Mouse (Mus musculus) ES-E14 (cell line): ENCODE results near the gene Olfr576. TPM values are rescaled to one million over a fixed set of nuclear protein-coding genes. Genes with fewer than 3 reads are reported as not detected.

ENCODE experiments used
- DNase-seq: peaks from one replicate; pipeline ENCODE4 v3.0.0-alpha.2; 2013; ENCODE audit warnings: low read depth, low spot score
- H3K27ac ChIP-seq: 2 replicates; pipeline ENCODE4 v1.5.1; 2012; ENCODE audit warnings: low read depth, mild to moderate bottlenecking, low read length, moderate library complexity, mixed read lengths; ENCODE audit not compliant: poor library complexity, insufficient read depth, severe bottlenecking
- H3K36me3 ChIP-seq: 2 replicates; pipeline ENCODE4 v1.6.1; 2012; ENCODE audit warnings: mild to moderate bottlenecking, low read length, moderate library complexity, mixed read lengths; ENCODE audit not compliant: control insufficient read depth, poor library complexity, insufficient read depth, severe bottlenecking
- H3K4me1 ChIP-seq, 2 experiments: fragments of 150-350 bp in 1 of 2; sonication (generic) in 1 of 2; 2 replicates each; pipeline ENCODE4 v1.6.1; 2012; ENCODE audit warnings: low read length in 2 of 2, mild to moderate bottlenecking in 1 of 2, mixed read lengths in 1 of 2; ENCODE audit not compliant: control insufficient read depth in 2 of 2, insufficient read depth in 2 of 2, poor library complexity in 1 of 2
- H3K4me3 ChIP-seq, 2 experiments: fragments of 150-350 bp in 1 of 2; sonication (generic) in 1 of 2; 2 replicates each; pipeline ENCODE4 v1.5.1; 2012; ENCODE audit warnings: low read length in 2 of 2, low read depth in 1 of 2, mild to moderate bottlenecking in 1 of 2, mixed read lengths in 1 of 2; ENCODE audit not compliant: insufficient read depth in 1 of 2, poor library complexity in 1 of 2, severe bottlenecking in 1 of 2
- H3K9ac ChIP-seq: 2 replicates; pipeline ENCODE4 v1.6.1; 2012; ENCODE audit warnings: low read depth, mild to moderate bottlenecking, low read length, mixed read lengths; ENCODE audit not compliant: poor library complexity, insufficient read depth, severe bottlenecking
- H3K9me3 ChIP-seq: fragments of 150-350 bp; sonication (generic); 2 replicates; pipeline ENCODE4 v1.6.1; 2012; ENCODE audit warnings: low read depth, mild to moderate bottlenecking, low read length; ENCODE audit not compliant: control insufficient read depth, insufficient read depth
- CHD2 ChIP-seq: IDR thresholded peaks from 2 replicates; pipeline ENCODE4 v1.6.1; 2014; ENCODE audit warnings: mild to moderate bottlenecking, low read depth, low read length, inconsistent platforms
- HCFC1 ChIP-seq: IDR thresholded peaks from 2 replicates; pipeline ENCODE4 v1.6.1; 2012; ENCODE audit warnings: low read length, inconsistent platforms, borderline replicate concordance; ENCODE audit not compliant: insufficient read depth
- MAFK ChIP-seq: IDR thresholded peaks from 2 replicates; pipeline ENCODE4 v1.6.1; 2014; ENCODE audit warnings: mild to moderate bottlenecking, low read depth, low read length, inconsistent platforms; ENCODE audit not compliant: insufficient read depth
- ZC3H11A ChIP-seq: IDR thresholded peaks from 2 replicates; pipeline ENCODE4 v1.6.1; 2012; ENCODE audit warnings: low read depth, mild to moderate bottlenecking, inconsistent platforms, low read length, borderline replicate concordance
- ZNF384 ChIP-seq: IDR thresholded peaks from 2 replicates; pipeline ENCODE4 v1.6.1; 2012; ENCODE audit warnings: low read depth, low read length, inconsistent platforms
- in situ Hi-C, 2 experiments: fragments of 600-800 bp; cut with MboI; formaldehyde crosslinking; loops; one replicate each; pipeline ENCODE4 v1.15.1; 2025; ENCODE audit warnings: low sequenced_read_pairs in 2 of 2, inconsistent platforms in 1 of 2; ENCODE audit not compliant: unreplicated experiment in 2 of 2
- total RNA-seq: library from RNA; depleted of rRNA; stranded (reverse); fragments of 300-350 nt; gene quantifications from 2 replicates; pipeline ENCODE4 v1.2.3, GENCODE M21; 2012; rRNA removed

Olfr576 gene
- total RNA-seq, 1 experiment, result not detected

DNA sequence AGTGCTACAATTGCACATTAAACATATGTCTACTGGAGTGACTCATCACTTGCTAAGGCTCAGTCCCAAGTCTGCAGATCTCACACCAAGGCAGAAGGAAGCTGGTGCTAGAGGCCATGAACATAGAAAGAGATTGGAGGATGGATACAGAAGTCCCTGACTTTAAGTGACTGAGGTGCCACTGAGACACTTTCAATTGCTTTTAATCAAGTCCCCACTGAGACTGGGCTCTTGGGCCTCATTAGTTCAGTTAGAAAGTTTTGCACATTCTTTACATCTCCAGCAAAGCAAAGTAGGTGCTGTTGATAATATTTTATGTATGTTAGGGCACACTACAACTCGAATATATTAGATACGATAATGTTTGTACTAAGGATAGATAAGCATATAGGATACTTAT, 13.4 kb downstream of the Olfr576 start, which contains the start of gene Olfr577:
Gene Olfr577 (minus strand): TSS at position 101 of the 400 bp plus-strand sequence.
- in situ Hi-C loops, result no loop called here
- no peak for DNase-seq
- H3K9me3 ChIP-seq, result no peaks in the 10 kb centered on the region
- no peak within 1 kb of the TSS for H3K27ac ChIP-seq
- no peak for TF ChIP-seq ZNF384
- no peak for TF ChIP-seq ZC3H11A
- no peak for TF ChIP-seq MAFK
- TF ChIP-seq CHD2, result no peak
- no peak for TF ChIP-seq HCFC1
- no peak within 1 kb of the TSS for H3K4me3 ChIP-seq
- H3K4me1 ChIP-seq, result no peaks in the 10 kb centered on the region
- H3K9ac ChIP-seq, result no peak within 1 kb of the TSS
- H3K36me3 ChIP-seq, result no peaks in the 10 kb centered on the region

GRCm38 (mm10) chr7:102989224-102989623, 26.8 kb downstream of the Olfr576 start, which contains the start of gene Olfr578:
Gene Olfr578, minus strand, starts transcription at chr7:102989324.
- Histone ChIP-seq H3K36me3 (no peaks in the 10 kb centered on the region), H3K4me1 (no peaks in the 10 kb centered on the region), H3K27ac (no peak within 1 kb of the TSS), H3K9me3 (no peaks in the 10 kb centered on the region), H3K9ac (no peak within 1 kb of the TSS), H3K4me3 (no peak within 1 kb of the TSS)
- in situ Hi-C loops, result no loop called here
- DNase-seq, result no peak
- TF ChIP-seq CHD2 (no peak), ZC3H11A (no peak), HCFC1 (no peak), ZNF384 (no peak), MAFK (no peak)

Other genes with a start within 250 kb of the Olfr576 start
- not detected in 2 replicates for gene Olfr33, start 243.6 kb upstream of the Olfr576 start, total RNA-seq
- gene Olfr559, start 235.2 kb upstream of the Olfr576 start, total RNA-seq, result not detected in 2 replicates
- not detected in 2 replicates for gene Olfr560, start 203.3 kb upstream of the Olfr576 start, total RNA-seq
- not detected in 2 replicates for gene Olfr78, start 203.2 kb upstream of the Olfr576 start, total RNA-seq
- not detected in 2 replicates for gene Olfr561, start 191.4 kb upstream of the Olfr576 start, total RNA-seq
- not detected in 2 replicates for gene Olfr564, start 159.2 kb upstream of the Olfr576 start, total RNA-seq
- gene Olfr566, start 103.9 kb upstream of the Olfr576 start, total RNA-seq, result not detected in 2 replicates
- gene Olfr568, start 85.5 kb upstream of the Olfr576 start, total RNA-seq, result not detected in 2 replicates
- not detected in 2 replicates for gene Olfr569, start 71.8 kb upstream of the Olfr576 start, total RNA-seq
- not detected in 2 replicates for gene Olfr570, start 68.1 kb upstream of the Olfr576 start, total RNA-seq
- not detected in 2 replicates for gene Olfr571, start 45.1 kb upstream of the Olfr576 start, total RNA-seq
- gene Olfr572, start 38.3 kb upstream of the Olfr576 start, total RNA-seq, result not detected in 2 replicates
- gene Olfr573-ps1, start 20.1 kb upstream of the Olfr576 start, total RNA-seq, result not detected in 2 replicates
- not detected in 2 replicates for gene Olfr574, start 14.2 kb upstream of the Olfr576 start, total RNA-seq
- not detected in 2 replicates for gene Olfr575, start 3.9 kb upstream of the Olfr576 start, total RNA-seq
- gene Olfr577, start 13.3 kb downstream of the Olfr576 start, total RNA-seq, result not detected in 2 replicates
- gene Olfr578, start 26.7 kb downstream of the Olfr576 start, total RNA-seq, result not detected in 2 replicates
- gene Olfr582, start 75.4 kb downstream of the Olfr576 start, total RNA-seq, result not detected in 2 replicates
- gene Olfr583, start 88.6 kb downstream of the Olfr576 start, total RNA-seq, result not detected in 2 replicates
- not detected in 2 replicates for gene Olfr584, start 119.2 kb downstream of the Olfr576 start, total RNA-seq
- gene Olfr585, start 135.1 kb downstream of the Olfr576 start, total RNA-seq, result not detected in 2 replicates
- gene Olfr586, start 163.0 kb downstream of the Olfr576 start, total RNA-seq, result not detected in 2 replicates
- gene Olfr588-ps1, start 178.2 kb downstream of the Olfr576 start, total RNA-seq, result not detected in 2 replicates
- not detected in 2 replicates for gene Olfr589, start 193.7 kb downstream of the Olfr576 start, total RNA-seq
- gene Olfr591, start 215.7 kb downstream of the Olfr576 start, total RNA-seq, result not detected in 2 replicates
- gene Olfr592, start 222.1 kb downstream of the Olfr576 start, total RNA-seq, result not detected in 2 replicates
- not detected in 2 replicates for gene Olfr593, start 249.2 kb downstream of the Olfr576 start, total RNA-seq